Mouse (Mus musculus) T-helper 17 cell (primary cell): ENCODE results near the gene Pkd1l2.

Experiments used
- in situ Hi-C, 2 experiments: fragments of 300-600 bp; cut with MboI, MseI; formaldehyde crosslinking; loops; 1 replicate in 1 of 2; 2 replicates in 1 of 2; pipeline ENCODE4 v1.15.1; 2025; ENCODE audit warnings: high pct_unique_total_duplicates in 2 of 2

Gene Pkd1l2

DNA sequence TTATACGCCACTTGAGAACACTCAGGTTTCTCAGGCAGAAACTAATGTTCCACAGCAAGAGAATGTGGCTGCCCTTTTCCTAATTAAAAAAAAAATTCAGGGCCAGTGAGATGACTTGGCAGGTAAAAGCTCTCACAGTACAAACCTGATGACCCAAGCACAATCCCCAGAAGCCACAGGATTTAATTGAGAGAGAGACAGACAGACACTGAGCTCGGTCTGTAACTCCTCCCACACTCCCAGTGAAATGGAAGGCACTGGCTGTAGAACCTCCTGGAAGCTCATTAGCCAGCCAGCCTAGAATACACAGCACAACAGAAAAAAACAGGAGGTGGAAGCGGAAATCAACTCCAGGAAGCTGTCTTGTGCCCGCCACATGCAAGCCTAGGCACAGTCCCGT is 106.6 kb downstream of the Pkd1l2 start:
- in situ Hi-C loops = loop anchor here (5.0 to 10.0 kb wide), 2 partner anchors 33 to 1931 kb away; partner anchors contain the start of gene Atmin (in 2 of the 2)

DNA sequence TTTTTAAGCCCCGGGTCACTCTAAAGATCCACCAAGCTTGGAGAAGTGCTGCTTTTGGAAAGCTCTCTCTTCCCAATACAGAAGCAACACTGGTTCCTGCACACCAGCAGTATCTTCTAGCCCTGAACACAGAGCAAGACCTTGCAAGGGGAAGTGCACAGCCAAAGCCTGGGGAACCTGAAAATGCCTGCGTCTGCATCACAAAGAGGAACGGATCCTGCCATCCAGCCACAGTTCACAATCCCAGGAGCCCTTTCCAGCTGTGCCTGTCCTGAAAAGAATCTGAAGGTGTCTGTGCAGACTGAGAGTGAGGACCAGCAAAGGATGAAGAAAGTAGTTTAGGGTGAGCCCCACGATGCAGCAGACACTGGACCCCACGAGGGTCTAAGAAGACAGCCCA is 107.2 kb downstream of the Pkd1l2 start:
- in situ Hi-C loops = loop anchor here (5.0 to 10.0 kb wide), 2 partner anchors 33 to 1930 kb away; partner anchors contain the start of gene Atmin (in 2 of the 2)

GRCm38 (mm10) chr8:116969531-116969930 is 112.7 kb downstream of the Pkd1l2 start:
- in situ Hi-C loops = no loop called here

DNA sequence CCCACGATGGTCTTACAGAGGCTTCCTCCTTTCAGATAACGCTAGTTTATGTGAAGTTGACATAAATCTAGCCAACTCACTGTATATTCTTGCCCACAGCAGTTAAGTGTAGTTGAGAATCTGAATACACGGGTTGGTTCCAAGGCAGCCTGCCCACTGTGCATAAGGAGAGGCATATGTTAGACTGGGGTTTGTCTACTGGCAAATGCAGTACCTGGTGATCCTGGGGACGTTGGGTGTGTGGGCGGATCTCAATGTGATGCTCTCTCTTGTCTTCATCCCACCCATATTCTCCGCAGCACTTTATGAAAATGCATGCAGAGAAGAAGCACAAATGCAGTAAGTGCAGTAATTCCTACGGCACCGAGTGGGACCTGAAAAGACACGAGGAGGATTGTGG is 127.8 kb downstream of the Pkd1l2 start:
- in situ Hi-C loops = no loop called here

DNA sequence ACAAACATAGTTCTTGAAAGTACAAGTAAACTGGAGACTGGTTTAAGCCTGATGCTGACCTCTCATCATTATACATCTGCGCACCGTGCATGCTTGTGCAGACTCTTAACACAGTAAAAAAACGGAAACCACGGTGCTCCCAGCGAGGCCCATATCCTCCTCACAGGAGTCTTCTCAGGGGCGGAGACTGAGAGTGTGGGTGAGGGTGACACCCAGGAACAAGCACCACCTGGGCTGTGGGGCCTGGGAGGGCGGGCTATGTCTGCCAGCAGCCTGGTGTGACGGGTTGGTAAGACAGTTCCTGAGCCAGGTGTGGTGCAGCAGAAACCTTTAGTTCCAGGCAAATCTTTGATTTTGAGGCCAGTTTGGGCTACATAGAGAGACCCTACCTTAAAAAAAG is 129.8 kb downstream of the Pkd1l2 start:
- in situ Hi-C loops = no loop called here

DNA sequence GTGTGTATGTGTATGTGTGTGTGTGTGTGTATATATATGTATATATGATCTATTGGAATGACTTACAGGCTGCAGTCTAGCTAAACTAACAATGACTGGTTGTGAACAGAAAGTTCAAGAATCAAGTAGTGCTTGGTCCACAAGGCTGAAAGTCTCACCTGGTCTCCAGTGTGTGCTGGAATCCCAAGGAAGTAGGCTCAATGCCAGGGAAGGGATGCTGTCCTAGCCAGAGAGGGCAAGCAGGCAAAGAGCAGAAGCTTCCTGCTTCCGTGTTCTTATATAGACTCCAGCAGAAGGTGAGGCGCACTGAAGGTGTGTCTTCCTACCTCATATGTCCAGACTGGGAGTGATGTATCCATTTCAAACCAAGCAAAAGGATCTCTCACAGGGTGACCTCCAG is 130.5 kb downstream of the Pkd1l2 start:
- in situ Hi-C loops = no loop called here

GRCm38 (mm10) chr8:116951369-116951768 is 130.9 kb downstream of the Pkd1l2 start:
- in situ Hi-C loops = no loop called here

- in situ Hi-C loops = no loop called here
Observed at GRCm38 (mm10) chr8:116947589-116947988, 134.7 kb downstream of the Pkd1l2 start.

DNA sequence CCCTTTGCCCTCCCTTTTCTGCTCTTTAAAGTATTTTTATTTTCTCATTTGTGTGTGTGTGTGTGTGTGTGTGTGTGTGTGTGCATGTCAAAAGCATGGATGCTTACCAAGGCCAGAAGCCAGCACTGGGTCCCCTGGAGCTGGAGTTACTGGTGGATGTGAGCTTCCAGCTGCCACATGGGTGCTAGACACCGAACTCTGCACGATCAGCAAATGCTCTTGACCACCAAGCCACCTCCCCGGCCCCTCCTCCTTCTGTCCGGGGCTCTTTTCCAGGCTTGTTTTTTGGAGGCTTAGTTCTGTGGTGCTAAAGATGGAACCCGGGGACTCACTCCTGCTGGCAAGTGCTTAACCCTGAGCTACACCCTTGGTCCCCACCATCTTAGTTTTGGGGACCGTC is 135.4 kb downstream of the Pkd1l2 start:
- in situ Hi-C loops = no loop called here

DNA sequence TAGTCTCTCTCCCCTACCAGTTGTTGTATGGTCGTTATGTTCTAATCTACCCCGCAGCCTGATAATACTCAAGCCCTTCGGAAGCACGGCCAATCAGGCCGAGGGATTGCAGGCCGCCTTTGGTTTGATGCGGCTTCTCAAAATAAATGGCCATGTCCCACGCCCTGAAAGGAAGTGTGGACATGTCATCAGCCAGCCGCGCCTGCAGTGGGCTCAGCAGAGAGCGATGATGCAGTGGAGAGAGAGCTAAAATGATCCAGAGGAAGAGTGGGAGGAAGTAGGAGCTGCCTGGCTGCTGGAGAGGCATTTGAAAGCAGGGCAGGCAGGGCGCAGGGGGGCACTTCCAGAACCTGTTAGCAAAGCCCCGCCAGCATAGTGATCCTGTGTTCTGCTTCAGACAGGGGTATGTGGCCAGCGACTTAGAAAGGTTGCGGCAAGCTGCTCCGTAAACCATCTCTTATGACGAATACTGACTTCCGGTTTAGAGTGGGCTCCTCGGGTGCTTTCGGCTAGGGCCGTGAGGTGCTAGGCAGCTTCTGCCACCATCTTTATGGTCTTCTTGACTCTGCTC is 135.9 kb downstream of the Pkd1l2 start:
- in situ Hi-C loops = no loop called here
